21 mouse cellular contexts compared by ENCODE assay signal in genomic region chr14:100446130-100446529, GRCm38 (mm10).
DNase-seq lines count a peak whose midpoint lies in the region; ATAC-seq lines count a peak whose summit lies in the region.
"Had no signal": no experiment of that assay in that cellular context is flagged by ENCODE, and none has a peak within 500 bp of the region (broad histone marks: within the 10 kb centered on the region; RNA-seq: fewer than 3 reads in every experiment).

No protein-coding gene starts in this region.

- H3K9me3 ChIP-seq in midbrain, embryonic 11.5 days (ENCODE audit: control insufficient read depth, low read length), result no peaks in the 10 kb centered on the region

- H3K27me3 ChIP-seq in midbrain, embryonic 11.5 days (ENCODE audit: control insufficient read depth, insufficient read depth, low read length), result no peaks in the 10 kb centered on the region
- H3K27me3 ChIP-seq: CH12.LX, Patski had no signal

- peak; percentile 12 for DNase-seq in ES-CJ7 (ENCODE audit: low read depth, low spot score)
- peak; percentile 64 for DNase-seq in ZHBTc4 (ENCODE audit: low read depth, low spot score)
- no peak for DNase-seq in adrenal gland, adult 8-10 months
- no peak for DNase-seq in midbrain, embryonic 11.5 days (ENCODE audit: low spot score, missing footprints)
- DNase-seq: adrenal gland, adult 2 months; adrenal gland, postnatal 10 days; adrenal gland, postnatal 14 days; adrenal gland, postnatal 25 days; adrenal gland, postnatal 36 days; B cell, adult 2 months; cerebellum, adult 11 months; cerebellum, adult 11-12 months; cerebellum, adult 18-20 months; cerebellum, adult 2 months; cerebellum, adult 8-10 months; cerebellum, adult 9-10 months had no signal

- no peak overlapping the region for H3K27ac ChIP-seq in midbrain, embryonic 11.5 days (ENCODE audit: low read depth, low read length)

- no peak overlapping the region for H3K4me2 ChIP-seq in midbrain, embryonic 11.5 days

- no peak for ATAC-seq in midbrain, embryonic 11.5 days (ENCODE audit: low FRiP score)
- ATAC-seq: activated CD4-positive, CD25-positive, alpha-beta regulatory T cell, adult 4 months; CD4-positive, CD25-positive, alpha-beta regulatory T cell, adult 4 months; Patski had no signal

- WGBS in midbrain, embryonic 11.5 days, result 77% methylated on average over 1 of the region's 1 CpGs

- H3K36me3 ChIP-seq in midbrain, embryonic 11.5 days (ENCODE audit: control insufficient read depth, insufficient read depth, low read length), result no peaks in the 10 kb centered on the region
- H3K36me3 ChIP-seq: G1E had no signal

- H3K4me3 ChIP-seq in midbrain, embryonic 11.5 days (ENCODE audit: low read depth, low read length), result no peak overlapping the region

- H3K9ac ChIP-seq in midbrain, embryonic 11.5 days (ENCODE audit: low read length), result no peak overlapping the region

- no peaks in the 10 kb centered on the region for H3K4me1 ChIP-seq in midbrain, embryonic 11.5 days (ENCODE audit: control insufficient read depth, insufficient read depth, low read length)

Comparison
In these comparisons a context has a peak if more than half of its experiments do, and no peak if none do; other contexts are left out.
1. DNase-seq: peak in ES-CJ7 (single experiment) and ZHBTc4 (single experiment); none in adrenal gland, adult 8-10 months (single experiment) and midbrain, embryonic 11.5 days (single experiment).